Mouse (Mus musculus) spleen, adult 2 months (tissue): ENCODE results near the gene Carmil1.

Experiments
- CTCF ChIP-seq: fragments of 200-500 bp; IDR thresholded peaks from 2 replicates; pipeline ENCODE4 v1.5.1; 2011; ENCODE audit warnings: mild to moderate bottlenecking, inconsistent platforms; ENCODE audit not compliant: insufficient read depth, insufficient read length, insufficient replicate concordance; ENCODE audit errors: extremely low read depth
- POLR2A ChIP-seq: fragments of 200-500 bp; IDR thresholded peaks from 2 replicates; pipeline ENCODE4 v1.6.1; 2011; ENCODE audit warnings: low read depth, low read length, inconsistent platforms

- TF ChIP-seq POLR2A (no peak), CTCF (no peak)
Observed at GRCm38 (mm10) chr13:24152610-24153009, 128.0 kb downstream of the Carmil1 start.
